Mouse (Mus musculus) CH12.LX (cell line): Measurements from ENCODE around the gene Pdlim5. TPM values are rescaled to one million over a fixed set of nuclear protein-coding genes. Genes with fewer than 3 reads are reported as not detected.

ENCODE experiments used
- DNase-seq: peaks from one replicate; pipeline ENCODE4 v3.0.0-alpha.2; 2013; ENCODE audit errors: extremely low read depth
- H3K27ac ChIP-seq: 2 replicates; pipeline ENCODE4 v1.5.1; 2012; ENCODE audit warnings: low read depth, mild to moderate bottlenecking, control low read depth, moderate library complexity; ENCODE audit not compliant: insufficient read depth
- H3K27me3 ChIP-seq: replicated peaks from 2 replicates; pipeline ENCODE3; 2012; ENCODE audit warnings: inconsistent platforms
- H3K36me3 ChIP-seq, 2 experiments: replicated peaks in 1 of 2; 2 replicates each; pipeline versions ENCODE3 to v1.6.1; 2012; ENCODE audit warnings: inconsistent platforms in 1 of 2, low read length in 1 of 2, mild to moderate bottlenecking in 1 of 2, mixed read lengths in 1 of 2, moderate library complexity in 1 of 2; ENCODE audit not compliant: control insufficient read depth in 1 of 2, insufficient read depth in 1 of 2
- H3K4me1 ChIP-seq, 2 experiments: 2 replicates each; pipeline ENCODE4 v1.6.1; 2012; ENCODE audit warnings: inconsistent platforms in 1 of 2, moderate library complexity in 1 of 2; ENCODE audit not compliant: insufficient read depth in 2 of 2, control insufficient read depth in 1 of 2
- H3K4me2 ChIP-seq: 2 replicates; pipeline ENCODE4 v1.6.1; 2012; ENCODE audit warnings: low read depth, mild to moderate bottlenecking, control low read depth; ENCODE audit not compliant: poor library complexity, insufficient read depth, severe bottlenecking
- H3K4me3 ChIP-seq, 3 experiments: fragments of 150-350 bp in 1 of 3; sonication (generic) in 1 of 3; replicated peaks in 1 of 3; 2 replicates each; pipeline versions ENCODE3 to v1.5.1; 2011 to 2012; ENCODE audit warnings: low read depth in 2 of 3, low read length in 2 of 3, mild to moderate bottlenecking in 2 of 3, moderate library complexity in 2 of 3, control low read depth in 1 of 3, improper control_type of control experiment in 1 of 3, inconsistent platforms in 1 of 3, mixed read lengths in 1 of 3; ENCODE audit not compliant: poor library complexity in 1 of 3
- H3K79me2 ChIP-seq: replicated peaks from 2 replicates; pipeline ENCODE4 v1.6.1; 2012; ENCODE audit warnings: mild to moderate bottlenecking, moderate library complexity; ENCODE audit not compliant: control insufficient read depth, poor library complexity, insufficient read depth, severe bottlenecking; ENCODE audit errors: extremely low read depth
- H3K9ac ChIP-seq: 2 replicates; pipeline ENCODE4 v1.6.1; 2012; ENCODE audit warnings: low read depth, mild to moderate bottlenecking, control low read depth, moderate library complexity; ENCODE audit not compliant: insufficient read depth
- H3K9me3 ChIP-seq: replicated peaks from 2 replicates; pipeline ENCODE3; 2012; ENCODE audit warnings: low read length, inconsistent platforms, mixed read lengths
- CTCF ChIP-seq, 2 experiments: IDR thresholded peaks in 1 of 2; conservative IDR thresholded peaks in 1 of 2; 2 replicates each; pipeline ENCODE4 v1.5.1; 2011 to 2012; ENCODE audit warnings: low read depth in 2 of 2, low read length in 2 of 2, improper control_type of control experiment in 1 of 2, inconsistent platforms in 1 of 2, mild to moderate bottlenecking in 1 of 2, moderate library complexity in 1 of 2
- E2F4 ChIP-seq: IDR thresholded peaks from 2 replicates; pipeline ENCODE4 v1.6.1; 2011; ENCODE audit warnings: low read depth, low read length, improper control_type of control experiment; ENCODE audit not compliant: insufficient replicate concordance
- ETS1 ChIP-seq: conservative IDR thresholded peaks from 2 replicates; pipeline ENCODE4 v1.6.1; 2012; ENCODE audit warnings: low read depth, mild to moderate bottlenecking, inconsistent platforms, low read length, improper control_type of control experiment, moderate library complexity
- GABPA ChIP-seq: IDR thresholded peaks from 2 replicates; pipeline ENCODE4 v1.6.1; 2012; ENCODE audit warnings: low read depth, low read length, improper control_type of control experiment, inconsistent platforms; ENCODE audit not compliant: insufficient replicate concordance
- IRF4 ChIP-seq: IDR thresholded peaks from 2 replicates; pipeline ENCODE4 v1.6.1; 2014; ENCODE audit warnings: low read depth, mild to moderate bottlenecking, inconsistent platforms, low read length, improper control_type of control experiment
- JUND ChIP-seq: conservative IDR thresholded peaks from 2 replicates; pipeline ENCODE4 v1.6.1; 2011; ENCODE audit warnings: low read depth, low read length, improper control_type of control experiment
- KAT2A ChIP-seq: IDR thresholded peaks from 2 replicates; pipeline ENCODE4 v1.6.1; 2012; ENCODE audit warnings: low read length, improper control_type of control experiment, inconsistent platforms; ENCODE audit not compliant: insufficient replicate concordance
- MAFK ChIP-seq: IDR thresholded peaks from 2 replicates; pipeline ENCODE4 v1.6.1; 2011; ENCODE audit warnings: low read length, improper control_type of control experiment; ENCODE audit not compliant: insufficient replicate concordance
- MEF2A ChIP-seq: IDR thresholded peaks from 2 replicates; pipeline ENCODE4 v1.6.1; 2014; ENCODE audit warnings: low read depth, mild to moderate bottlenecking, inconsistent platforms, low read length, improper control_type of control experiment, borderline replicate concordance
- MYC ChIP-seq: IDR thresholded peaks from 2 replicates; pipeline ENCODE4 v1.6.1; 2011; ENCODE audit warnings: low read depth, mild to moderate bottlenecking, improper control_type of control experiment, low read length
- TBP ChIP-seq: conservative IDR thresholded peaks from 2 replicates; pipeline ENCODE4 v1.6.1; 2011; ENCODE audit warnings: low read depth, low read length, improper control_type of control experiment
- UBTF ChIP-seq: IDR thresholded peaks from 2 replicates; pipeline ENCODE4 v1.6.1; 2012; ENCODE audit warnings: low read depth, mild to moderate bottlenecking, inconsistent platforms, low read length, improper control_type of control experiment, moderate library complexity
- ZC3H11A ChIP-seq: IDR thresholded peaks from 2 replicates; pipeline ENCODE4 v1.6.1; 2012; ENCODE audit warnings: low read depth, mild to moderate bottlenecking, inconsistent platforms, low read length, improper control_type of control experiment
- ZMIZ1 ChIP-seq: IDR thresholded peaks from 2 replicates; pipeline ENCODE4 v1.6.1; 2012; ENCODE audit warnings: low read depth, mild to moderate bottlenecking, inconsistent platforms, low read length, improper control_type of control experiment
- dilution Hi-C: fragments of 300-500 bp; cut with MboI; formaldehyde crosslinking; loops from 2 replicates; pipeline ENCODE4 v1.14.3; 2020; ENCODE audit warnings: low sequenced_read_pairs; ENCODE audit not compliant: extremely low pct_unique_long_range_greater_than_20kb, extremely low pct_ligation_motif_present
- in situ Hi-C: fragments of 300-500 bp; cut with MboI; formaldehyde crosslinking; loops from 3 replicates; pipeline ENCODE4 v1.14.3; 2019; ENCODE audit warnings: low sequenced_read_pairs, low pct_ligation_motif_present, low pct_unique_long_range_greater_than_20kb, mixed read lengths
- polyA plus RNA-seq: library from polyadenylated mRNA; unstranded; fragments of >175 nt; gene quantifications from 2 replicates; pipeline ENCODE4 v1.2.1, GENCODE M21; 2012; ENCODE audit warnings: low read depth; ENCODE audit not compliant: insufficient read length
- total RNA-seq, 2 experiments: library from RNA; depleted of rRNA; stranded (reverse); fragments of 300-350 nt in 1 of 2; fragments of >200 nt in 1 of 2; gene quantifications; 2 replicates each; pipeline ENCODE4 v1.2.3; 2012 to 2014

The Pdlim5 gene
- total and polyA plus RNA-seq, 3 experiments, result 22.0 to 24.6 (median 22.8) TPM

DNA sequence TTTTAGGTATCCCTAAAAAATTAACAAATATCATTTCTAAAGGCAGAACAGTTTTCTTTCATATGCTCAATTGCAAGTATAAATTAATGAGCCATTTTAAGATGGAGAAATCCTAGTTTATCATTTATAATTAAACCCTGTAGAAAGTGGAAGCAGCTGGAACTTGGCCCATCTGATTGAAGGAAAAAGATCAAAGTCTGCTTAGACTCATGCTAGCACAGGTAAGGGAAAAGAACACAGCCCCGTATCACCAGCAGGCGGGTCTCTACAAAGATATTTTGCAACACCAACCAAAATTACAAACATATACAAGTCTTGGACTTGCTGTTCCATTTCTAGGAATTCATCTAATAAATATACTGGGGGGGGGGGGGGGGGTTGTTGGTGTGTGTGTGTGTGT, 9.8 kb downstream of the Pdlim5 start:
- Histone ChIP-seq H3K4me1 (no peaks in the 10 kb centered on the region), H3K36me3 (peaks cover 0 to 16% of the 10 kb centered on the region in 2 experiments), H3K9me3 (no peaks in the 10 kb centered on the region), H3K4me2 (no peak overlapping the region), H3K27ac (no peak overlapping the region), H3K9ac (no peak overlapping the region), H3K79me2 (no peaks in the 10 kb centered on the region), H3K27me3 (no peaks in the 10 kb centered on the region), H3K4me3 (no peak overlapping the region)
- no peak for TF ChIP-seq KAT2A
- TF ChIP-seq ETS1, result no peak
- no peak for TF ChIP-seq CTCF (conservative IDR thresholded peaks at IDR 0.05 in 1 of 2, IDR thresholded peaks at IDR 0.05 in 1 of 2; ENCODE audit: low read depth in 2 of 2, low read length in 2 of 2)
- no peak for TF ChIP-seq JUND
- no peak for TF ChIP-seq UBTF
- no peak for TF ChIP-seq TBP
- no peak for TF ChIP-seq MEF2A
- TF ChIP-seq GABPA, result no peak
- TF ChIP-seq E2F4, result no peak
- no peak for TF ChIP-seq MYC
- TF ChIP-seq ZC3H11A, result no peak
- no peak for DNase-seq
- dilution Hi-C loops (no loop called here), in situ Hi-C loops (no loop called here)

DNA sequence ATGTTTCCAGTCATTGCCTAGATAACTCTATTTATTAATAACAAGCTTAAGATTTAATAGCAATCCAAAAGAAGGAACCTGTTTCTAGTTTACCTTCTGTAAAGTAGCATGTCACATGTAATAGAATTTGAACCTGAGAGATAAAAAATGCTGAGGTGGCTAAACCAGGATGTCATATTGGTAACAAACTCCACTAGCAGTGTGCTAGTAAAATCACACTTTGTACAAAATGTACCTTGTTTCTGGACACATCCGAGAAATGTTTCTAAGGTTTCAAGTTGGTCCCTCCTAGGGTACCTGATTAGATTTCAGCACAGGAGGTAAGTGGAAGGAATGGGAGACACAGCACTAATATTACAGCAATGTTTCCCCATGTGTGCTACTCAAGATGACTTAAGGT, 18.9 kb downstream of the Pdlim5 start:
- no peak overlapping the region for H3K27ac ChIP-seq
- no peak overlapping the region for H3K9ac ChIP-seq
- peaks cover 0 to 7% of the 10 kb centered on the region in 2 experiments; a peak in 2 of 4 replicates for H3K4me1 ChIP-seq
- TF ChIP-seq IRF4 (no peak), MAFK (peak; percentile 91)
- in situ Hi-C loops, result no loop called here
- H3K27me3 ChIP-seq, result no peaks in the 10 kb centered on the region
- H3K4me3 ChIP-seq, result no peak overlapping the region
- peaks cover 0 to 8% of the 10 kb centered on the region in 2 experiments for H3K36me3 ChIP-seq
- H3K79me2 ChIP-seq, result no peaks in the 10 kb centered on the region
- dilution Hi-C loops, result no loop called here
- no peaks in the 10 kb centered on the region for H3K9me3 ChIP-seq
- H3K4me2 ChIP-seq, result no peak overlapping the region
- no peak for DNase-seq

DNA sequence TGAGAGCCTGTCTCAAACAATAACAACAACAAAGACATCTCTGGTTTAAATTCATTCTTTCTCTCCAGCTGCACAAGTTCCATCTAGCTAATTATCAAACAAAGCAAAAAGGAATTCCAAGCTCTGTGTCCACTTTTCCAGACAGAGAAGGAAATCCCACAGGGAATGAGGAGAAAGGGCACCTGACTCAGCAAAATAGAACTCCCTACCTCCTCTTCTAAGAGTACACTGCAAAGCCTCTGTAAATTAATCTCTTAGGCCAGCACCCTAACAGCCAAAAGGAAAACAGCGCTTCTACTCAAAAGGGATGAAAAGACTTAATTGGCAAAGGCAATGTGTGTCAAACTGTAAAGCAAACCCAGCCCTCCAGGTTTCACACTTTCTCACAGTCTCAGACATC, 20.4 kb downstream of the Pdlim5 start:
- dilution Hi-C loops (no loop called here), in situ Hi-C loops (no loop called here)
- Histone ChIP-seq H3K79me2 (no peaks in the 10 kb centered on the region), H3K9ac (no peak overlapping the region), H3K9me3 (no peaks in the 10 kb centered on the region), H3K4me1 (peaks cover 0 to 7% of the 10 kb centered on the region in 2 experiments; a peak in 2 of 4 replicates), H3K27me3 (no peaks in the 10 kb centered on the region), H3K27ac (no peak overlapping the region), H3K4me2 (no peak overlapping the region), H3K36me3 (peaks cover 0 to 8% of the 10 kb centered on the region in 2 experiments), H3K4me3 (no peak overlapping the region)
- TF ChIP-seq MAFK, result peak; percentile 79
- TF ChIP-seq ZMIZ1, result no peak
- no peak for DNase-seq
